Mouse (Mus musculus) thymus, postnatal 0 days (tissue): Measurements from ENCODE around the gene Hist1h2bl. TPM values are rescaled to one million over a fixed set of nuclear protein-coding genes. Genes with fewer than 3 reads are reported as not detected.
"Not testable (repeated sequence)": the region's sequence is repeated elsewhere in the genome, so short reads cannot be mapped to it uniquely, and the experiment has no call there.

Experiments
- DNase-seq: peaks from one replicate; pipeline ENCODE4 v3.0.0-alpha.2; 2015; ENCODE audit warnings: low spot score
- polyA plus RNA-seq: library from polyadenylated mRNA; unstranded; fragments of >200 nt; fragmentation: Nextera tagmentation; extraction: Ambion mirVana; gene quantifications from 2 replicates; pipeline ENCODE4 v1.2.1, GENCODE M21; 2015

Hist1h2bl gene
- polyA plus RNA-seq, 1 experiment from 2014 or later, result 16.3 TPM

DNA sequence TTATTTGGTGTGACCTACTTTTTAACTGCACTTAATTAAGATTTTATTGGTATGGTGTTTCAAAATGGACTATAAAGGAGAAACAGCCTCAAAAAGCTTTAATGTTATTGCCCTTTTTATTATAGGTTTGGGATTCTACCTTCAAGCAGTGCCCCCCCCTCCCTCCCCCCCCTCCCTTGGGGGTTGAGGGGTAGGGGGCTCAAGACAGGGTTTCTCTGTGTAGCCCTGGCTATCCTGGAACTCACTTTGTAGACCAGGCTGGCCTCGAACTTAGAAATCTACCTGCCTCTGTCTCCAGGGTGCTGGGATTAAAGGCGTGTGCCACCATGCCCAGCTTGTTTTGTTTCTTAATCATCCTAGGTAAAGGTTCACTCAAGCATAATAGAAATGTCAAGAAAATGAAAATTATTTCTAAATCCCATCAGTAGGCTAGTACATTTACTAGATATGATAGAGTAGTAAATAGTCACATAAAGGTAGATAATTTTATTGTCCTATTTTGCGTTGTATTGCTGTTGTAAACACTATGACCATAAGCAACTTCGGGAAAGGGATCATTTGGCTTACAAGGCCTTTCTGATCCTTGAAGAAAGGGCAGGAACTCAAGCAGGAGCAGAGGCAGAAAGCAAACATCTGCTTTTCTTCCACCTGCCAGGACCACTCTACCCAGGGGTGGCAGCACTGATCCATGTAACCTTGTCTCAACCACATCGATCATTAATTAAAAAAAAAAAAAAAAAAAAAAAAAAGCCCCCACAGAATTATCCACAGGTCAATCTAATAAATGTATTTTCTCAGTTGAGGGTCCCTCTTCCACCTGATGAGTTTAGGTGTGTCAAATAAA, 7.3 kb upstream of the Hist1h2bl start:
- no peak for DNase-seq

GRCm38 (mm10) chr13:21722373-21722925, 6.5 kb upstream of the Hist1h2bl start:
- DNase-seq, result peak; percentile 29

DNA sequence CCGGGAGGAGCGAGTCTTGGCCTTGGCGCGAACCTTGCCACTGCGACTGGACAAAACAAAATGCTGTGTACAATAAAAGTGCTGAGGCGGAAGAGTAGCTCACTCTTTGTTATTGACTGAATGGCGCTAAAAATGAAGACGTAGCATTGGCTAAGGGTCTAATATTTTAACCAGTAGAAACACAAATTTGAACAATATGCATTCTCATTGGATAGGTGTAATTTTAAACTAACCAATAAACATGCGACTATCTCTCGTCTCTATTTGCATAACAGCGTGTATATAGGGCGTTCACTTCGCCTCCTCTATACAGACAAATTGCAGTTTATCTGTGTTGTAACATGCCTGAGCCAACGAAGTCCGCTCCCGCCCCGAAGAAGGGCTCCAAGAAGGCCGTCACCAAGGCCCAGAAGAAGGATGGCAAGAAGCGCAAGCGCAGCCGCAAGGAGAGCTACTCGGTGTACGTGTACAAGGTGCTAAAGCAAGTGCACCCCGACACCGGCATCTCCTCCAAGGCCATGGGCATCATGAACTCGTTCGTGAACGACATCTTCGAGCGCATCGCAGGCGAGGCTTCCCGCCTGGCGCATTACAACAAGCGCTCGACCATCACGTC, 5.9 kb upstream of the Hist1h2bl start, which contains the start of gene Hist1h2bm:
Gene Hist1h2bm (plus strand): TSS at position 288 of the 616 bp plus-strand sequence.
- DNase-seq, result peak; percentile 93

DNA sequence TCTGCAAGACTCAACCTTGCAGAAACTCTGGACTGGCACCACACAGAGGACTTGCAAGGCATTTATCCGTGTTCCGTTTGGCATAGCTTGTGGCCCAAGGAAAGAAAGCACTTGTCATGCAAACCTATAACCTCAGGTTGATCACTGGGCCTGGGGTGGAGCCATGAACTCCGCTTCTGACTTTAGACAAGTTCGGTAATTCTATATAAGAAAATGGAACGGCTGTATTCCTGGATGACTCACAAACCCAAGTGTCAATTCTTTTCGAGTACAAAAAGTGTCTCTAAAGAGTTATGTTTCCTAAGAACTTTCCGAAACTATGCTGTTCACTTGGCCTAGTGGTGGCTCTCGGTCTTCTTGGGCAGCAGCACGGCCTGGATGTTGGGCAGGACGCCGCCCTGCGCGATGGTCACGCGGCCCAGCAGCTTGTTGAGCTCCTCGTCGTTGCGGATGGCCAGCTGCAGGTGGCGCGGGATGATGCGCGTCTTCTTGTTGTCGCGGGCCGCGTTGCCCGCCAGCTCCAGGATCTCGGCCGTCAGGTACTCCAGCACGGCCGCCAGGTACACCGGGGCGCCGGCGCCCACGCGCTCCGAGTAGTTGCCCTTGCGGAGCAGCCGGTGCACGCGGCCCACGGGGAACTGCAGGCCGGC, 5.3 kb upstream of the Hist1h2bl start:
- DNase-seq, result peak; percentile 43

DNA sequence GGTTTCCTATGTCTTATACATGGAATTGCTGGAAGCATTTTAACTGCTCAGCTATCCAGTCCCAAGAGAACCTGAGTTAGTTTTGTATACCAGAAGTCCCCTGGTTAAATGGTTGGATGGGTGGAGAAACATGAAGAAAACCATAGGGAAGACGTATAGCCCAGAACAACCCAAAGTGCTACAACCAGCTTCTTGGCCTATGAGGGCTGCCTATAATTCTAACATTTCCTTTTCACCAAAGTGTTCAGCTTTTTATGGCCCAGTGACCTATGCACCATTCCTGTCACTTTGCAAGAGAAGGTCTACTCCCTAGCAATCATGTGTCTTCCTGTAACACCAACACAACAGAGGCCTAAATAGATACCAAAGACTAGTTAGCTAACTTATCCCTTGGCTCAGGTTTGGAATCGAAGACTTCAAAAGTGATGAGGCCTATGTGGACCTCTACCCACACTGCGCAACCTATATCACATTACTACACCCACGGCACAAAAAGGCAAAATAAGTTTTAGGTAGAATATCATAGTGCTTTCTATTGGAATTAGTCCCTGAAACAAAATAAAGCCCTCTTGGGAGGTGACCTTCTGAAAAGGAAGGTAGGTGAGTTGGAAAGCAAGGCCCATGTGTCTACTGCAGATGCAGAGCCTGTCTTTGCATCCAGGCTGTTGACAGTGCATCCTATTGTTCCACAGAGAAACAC, 2.6 kb upstream of the Hist1h2bl start:
- DNase-seq, result peak; percentile 36

- peak; percentile 93 for DNase-seq
Observed at GRCm38 (mm10) chr13:21717397-21718357, 1.7 kb upstream of the Hist1h2bl start, which contains the start of gene Hist1h3h. Gene Hist1h3h, plus strand, starts transcription at chr13:21717659.

- not testable (repeated sequence) for DNase-seq
Observed at GRCm38 (mm10) chr13:21716540-21717391, 823 bp upstream of the Hist1h2bl start.

DNA sequence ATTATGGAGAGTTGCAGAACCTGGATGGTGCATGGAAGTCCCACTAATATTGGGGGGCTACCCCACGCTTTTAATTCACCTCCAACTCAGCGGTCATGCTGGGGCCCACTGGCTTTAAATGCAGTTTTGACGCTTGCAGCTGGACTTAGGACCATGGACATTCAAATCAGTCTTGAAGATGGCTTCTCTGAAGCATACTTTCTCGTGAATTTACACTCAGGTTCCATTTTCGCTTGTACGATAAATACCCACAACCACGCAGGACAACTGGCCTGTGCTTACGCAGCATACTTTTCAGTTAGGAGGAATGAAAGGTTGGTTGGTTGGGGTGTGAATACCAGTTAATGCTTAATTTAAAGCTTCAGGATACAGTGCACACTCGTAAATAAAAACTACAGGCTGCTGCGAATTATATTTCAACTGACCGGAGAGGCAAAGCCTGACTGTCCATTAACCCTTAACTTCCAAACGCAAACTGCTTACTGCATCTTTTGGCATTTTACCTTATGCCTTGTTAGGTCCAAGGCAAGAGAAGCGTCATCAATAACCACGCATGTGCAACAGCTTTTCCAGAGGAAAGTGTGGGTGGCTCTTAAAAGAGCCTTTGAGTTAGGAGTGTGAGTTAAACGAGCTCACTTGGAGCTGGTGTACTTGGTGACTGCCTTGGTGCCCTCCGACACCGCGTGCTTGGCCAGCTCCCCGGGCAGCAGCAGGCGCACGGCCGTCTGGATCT, 646 bp downstream of the Hist1h2bl start:
- DNase-seq, result peak; percentile 55

DNA sequence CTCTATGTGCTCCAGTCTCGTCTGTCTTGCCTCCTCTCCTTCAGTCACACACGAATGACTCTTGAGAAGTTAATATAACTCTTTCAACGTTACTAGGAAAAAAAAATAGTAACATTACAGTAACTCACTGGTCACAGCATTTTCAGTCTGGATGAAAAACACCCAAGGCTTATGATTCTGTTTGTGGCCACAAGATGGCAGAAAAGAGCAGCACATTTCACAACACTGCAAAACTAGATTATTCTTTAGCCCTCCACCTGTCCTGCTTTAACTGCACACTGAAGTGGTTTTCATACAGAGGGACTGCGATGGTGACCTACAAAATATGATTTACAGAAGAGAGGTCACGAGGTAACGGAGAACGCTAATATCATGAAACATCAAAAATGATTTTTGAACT, 1.2 kb downstream of the Hist1h2bl start:
- peak; percentile 80 for DNase-seq

DNA sequence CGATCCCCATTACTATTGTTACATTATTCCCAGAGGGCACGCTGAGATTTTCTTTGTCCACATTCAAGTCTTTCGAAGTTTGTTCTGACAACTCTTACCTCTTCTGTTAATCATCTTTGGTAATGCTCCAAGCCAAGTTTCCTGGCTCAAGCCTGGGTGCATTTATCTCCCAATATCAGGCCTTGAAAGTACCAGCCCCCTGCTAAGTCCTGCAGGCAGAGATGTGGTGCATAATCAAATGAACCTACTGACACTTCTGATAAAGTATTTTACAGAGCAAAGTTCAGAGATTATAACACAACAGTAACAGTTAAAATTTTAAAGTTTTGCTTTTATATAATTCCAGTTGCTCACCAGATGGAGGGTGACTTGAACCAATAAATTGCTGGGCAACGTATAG, 4.2 kb downstream of the Hist1h2bl start:
- no peak for DNase-seq

DNA sequence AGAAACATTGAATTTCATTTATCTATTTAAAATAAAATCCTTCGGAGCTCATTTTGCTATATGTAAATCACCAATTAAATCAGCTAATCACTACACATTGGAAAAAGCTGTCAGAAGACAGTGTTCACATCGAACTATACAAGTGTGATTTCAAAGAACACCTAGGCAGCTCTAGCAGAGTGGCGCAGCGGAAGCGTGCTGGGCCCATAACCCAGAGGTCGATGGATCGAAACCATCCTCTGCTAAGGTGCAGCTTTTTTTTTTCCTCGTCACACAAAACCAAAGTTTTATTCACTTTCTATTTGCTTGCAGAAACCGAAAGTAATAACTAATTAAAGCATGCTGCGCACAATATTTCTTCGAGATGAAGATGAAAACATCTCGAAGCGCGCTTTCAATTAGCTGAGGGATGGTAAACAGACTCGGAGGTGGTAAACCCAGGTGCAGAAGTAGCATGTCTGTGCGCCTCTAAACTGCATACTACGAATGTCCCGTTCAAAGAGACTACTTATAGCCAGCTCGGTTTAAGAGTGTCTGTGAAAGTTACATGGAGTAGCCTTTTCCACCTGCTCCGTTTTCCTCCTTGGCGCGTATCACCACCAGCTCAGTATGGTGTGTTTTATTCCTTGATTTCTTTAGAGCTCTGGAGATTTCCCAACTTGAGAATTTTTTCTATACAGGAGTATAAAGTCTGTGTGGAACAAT, 5.0 kb downstream of the Hist1h2bl start:
- DNase-seq, result peak; percentile 89

DNA sequence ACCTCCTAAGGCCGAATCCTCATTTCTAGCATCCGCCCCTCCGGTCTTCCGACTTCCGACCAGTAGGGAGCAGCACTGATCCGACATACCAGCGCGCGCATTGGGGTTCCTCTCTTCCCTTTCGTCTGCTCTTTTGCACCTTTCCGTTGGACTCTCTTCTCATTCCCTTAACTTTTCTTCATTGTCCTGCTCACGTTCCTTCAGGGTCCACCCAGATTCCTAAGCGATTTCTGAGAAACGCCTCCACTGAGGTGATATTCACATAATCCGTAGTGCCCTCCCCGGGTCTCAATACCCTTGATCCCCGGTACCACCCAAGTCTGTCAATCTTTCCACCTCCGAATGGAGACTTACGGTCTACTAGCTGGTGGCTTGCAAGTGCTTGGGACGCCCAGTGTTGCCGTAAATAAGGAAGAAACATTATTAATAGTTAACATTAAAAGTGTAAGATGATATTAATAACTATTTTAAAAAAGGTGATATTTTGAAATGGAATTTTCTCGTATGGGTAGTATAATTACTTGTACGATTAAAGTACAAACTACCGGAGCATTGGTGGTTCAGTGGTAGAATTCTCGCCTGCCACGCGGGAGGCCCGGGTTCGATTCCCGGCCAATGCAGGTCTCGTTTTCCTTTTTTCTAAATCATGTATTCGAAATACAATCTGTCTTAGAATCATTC, 5.8 kb downstream of the Hist1h2bl start:
- peak; percentile 88 for DNase-seq

DNA sequence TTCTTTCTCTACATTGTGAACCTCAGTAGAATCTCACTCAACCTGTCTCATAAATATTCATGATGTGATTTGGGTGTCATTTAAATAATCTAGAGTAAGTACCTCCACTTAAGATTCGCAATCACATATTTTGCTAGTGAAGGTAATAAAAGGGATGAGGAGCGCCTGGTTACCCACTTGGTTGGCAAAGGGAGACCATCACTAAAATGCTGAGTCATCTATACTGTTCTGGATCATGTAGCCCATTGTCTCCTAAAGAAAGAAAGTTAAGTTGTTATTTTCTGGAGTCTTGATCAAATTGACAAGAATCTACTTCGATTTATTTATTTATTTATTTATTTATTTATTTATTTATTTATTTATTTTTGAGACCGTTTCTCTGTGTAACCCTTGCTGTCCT, 9.3 kb downstream of the Hist1h2bl start:
- no peak for DNase-seq

DNA sequence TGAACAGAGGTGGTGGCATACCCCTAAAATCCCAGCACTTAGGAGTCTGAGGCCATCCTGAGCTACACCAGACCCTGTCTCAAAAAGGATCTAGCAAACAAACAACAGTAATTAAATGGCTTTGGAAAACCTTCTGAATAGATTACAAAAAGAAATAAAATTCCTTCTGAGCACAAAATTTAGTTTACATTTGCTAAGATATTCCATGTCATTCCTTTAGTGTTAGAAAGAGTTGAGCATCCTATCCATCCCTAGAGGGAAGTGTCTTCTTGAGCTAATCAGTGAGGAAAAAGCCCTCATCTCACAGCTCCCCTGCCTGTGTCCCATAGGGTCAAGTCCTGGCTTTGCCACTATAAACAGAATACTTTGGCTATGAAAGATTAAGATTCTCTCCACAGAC, 18.1 kb downstream of the Hist1h2bl start, which contains the start of gene Olfr1359:
Gene Olfr1359 (plus strand): TSS at position 301 of the 400 bp plus-strand sequence.
- no peak for DNase-seq

DNA sequence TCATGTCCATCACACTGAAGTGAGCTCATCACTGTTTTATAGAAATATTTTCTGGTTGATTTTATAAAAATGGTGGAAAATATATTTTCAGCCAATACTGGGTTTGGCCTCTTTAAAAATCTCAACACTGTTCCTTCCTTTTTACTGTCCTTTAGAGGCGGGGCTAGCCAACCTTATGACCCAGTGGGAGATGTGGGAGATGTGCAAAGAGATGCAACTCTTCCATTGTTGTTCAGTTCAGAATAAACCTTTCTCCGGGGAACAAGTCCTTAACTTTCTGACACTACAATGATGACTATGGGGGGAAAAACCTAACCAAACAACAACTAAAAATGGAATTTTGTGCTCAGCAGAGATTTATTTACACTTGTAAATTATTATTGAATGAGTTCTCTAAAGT, 38.6 kb downstream of the Hist1h2bl start, which contains the start of gene Olfr1360:
Gene Olfr1360 (minus strand): TSS at position 101 of the 400 bp plus-strand sequence.
- DNase-seq, result no peak
